Mouse (Mus musculus): Measurements from ENCODE around the gene Samd5. TPM values are rescaled to one million over a fixed set of nuclear protein-coding genes. Genes with fewer than 3 reads are reported as not detected.

Samd5 gene
- polyA plus RNA-seq, 1 experiment from 2014 or later = 4.6 TPM

DNA sequence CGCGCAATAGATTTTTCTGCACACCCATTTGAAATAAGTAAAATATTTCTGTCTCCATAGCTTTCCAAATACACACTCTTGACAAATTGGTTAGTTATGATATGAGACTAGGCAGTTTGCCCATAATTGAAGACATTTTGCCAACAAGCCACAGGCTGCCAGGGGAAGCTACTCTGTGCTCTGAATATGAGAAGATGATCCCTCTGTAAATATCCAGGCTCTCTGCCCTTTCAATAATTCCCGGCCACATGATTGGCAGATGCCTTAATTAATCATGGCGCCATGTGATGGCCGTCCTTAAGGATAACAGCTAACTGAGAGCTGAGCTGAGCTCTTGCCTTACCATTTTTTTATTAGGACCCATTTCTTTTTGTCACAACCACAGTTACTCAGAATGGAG lies 69.4 kb downstream of the Samd5 start:
- ATAC-seq (replicated peaks; ENCODE audit: low FRiP score) = no peak
- no peak for DNase-seq (ENCODE audit: low spot score)
- Histone ChIP-seq H3K27me3 (replicated peaks; ENCODE audit: control insufficient read depth, insufficient read depth, low read length) (no peaks in the 10 kb centered on the region), H3K9ac (ENCODE audit: low read depth, low read length) (no peak overlapping the region), H3K4me2 (no peak overlapping the region), H3K9me3 (ENCODE audit: control insufficient read depth, low read length) (no peaks in the 10 kb centered on the region), H3K36me3 (ENCODE audit: control insufficient read depth, insufficient read depth, low read length) (no peaks in the 10 kb centered on the region), H3K4me3 (ENCODE audit: low read depth, low read length) (no peak overlapping the region), H3K27ac (ENCODE audit: low read depth, low read length) (no peak overlapping the region), H3K4me1 (replicated peaks; ENCODE audit: control insufficient read depth, insufficient read depth, low read length) (no peaks in the 10 kb centered on the region)
- 84% methylated on average over 5 of the region's 5 CpGs for WGBS

GRCm38 (mm10) chr10:9603290-9603689 lies 71.7 kb downstream of the Samd5 start:
- no peaks in the 10 kb centered on the region for H3K9me3 ChIP-seq (ENCODE audit: control insufficient read depth, low read length)
- no peak overlapping the region for H3K27ac ChIP-seq (ENCODE audit: low read depth, low read length)
- no peaks in the 10 kb centered on the region for H3K4me1 ChIP-seq (replicated peaks; ENCODE audit: control insufficient read depth, insufficient read depth, low read length)
- H3K36me3 ChIP-seq (ENCODE audit: control insufficient read depth, insufficient read depth, low read length) = no peaks in the 10 kb centered on the region
- DNase-seq (ENCODE audit: low spot score) (no peak), ATAC-seq (replicated peaks; ENCODE audit: low FRiP score) (no peak)
- no peak overlapping the region for H3K9ac ChIP-seq (ENCODE audit: low read depth, low read length)
- H3K4me3 ChIP-seq (ENCODE audit: low read depth, low read length) = no peak overlapping the region
- WGBS = 71% methylated on average over 5 of the region's 5 CpGs
- H3K4me2 ChIP-seq = no peak overlapping the region
- no peaks in the 10 kb centered on the region for H3K27me3 ChIP-seq (replicated peaks; ENCODE audit: control insufficient read depth, insufficient read depth, low read length)

DNA sequence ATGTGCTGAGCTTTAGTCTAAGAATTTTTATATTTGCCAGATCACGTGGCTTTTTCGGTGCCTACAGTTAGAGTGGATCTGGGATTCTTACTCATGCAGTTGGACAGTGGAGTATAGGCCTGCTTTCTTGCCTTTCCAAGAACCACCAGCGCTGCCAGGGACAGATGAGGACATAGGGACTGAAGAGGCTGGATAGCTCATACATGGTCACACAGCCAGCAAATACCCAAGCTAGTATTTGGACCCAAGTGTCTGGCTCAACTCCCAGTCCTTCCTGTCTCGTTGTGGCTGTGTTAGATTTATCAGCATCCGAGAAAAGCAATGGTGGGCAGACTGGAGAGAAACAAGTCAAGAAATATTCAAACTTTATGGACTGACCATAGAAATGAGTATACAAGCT lies 72.2 kb downstream of the Samd5 start:
- ATAC-seq (replicated peaks; ENCODE audit: low FRiP score) = no peak
- Histone ChIP-seq H3K9ac (ENCODE audit: low read depth, low read length) (no peak overlapping the region), H3K4me3 (ENCODE audit: low read depth, low read length) (no peak overlapping the region), H3K4me1 (replicated peaks; ENCODE audit: control insufficient read depth, insufficient read depth, low read length) (no peaks in the 10 kb centered on the region), H3K36me3 (ENCODE audit: control insufficient read depth, insufficient read depth, low read length) (no peaks in the 10 kb centered on the region), H3K4me2 (no peak overlapping the region), H3K27ac (ENCODE audit: low read depth, low read length) (no peak overlapping the region), H3K27me3 (replicated peaks; ENCODE audit: control insufficient read depth, insufficient read depth, low read length) (no peaks in the 10 kb centered on the region), H3K9me3 (ENCODE audit: control insufficient read depth, low read length) (no peaks in the 10 kb centered on the region)
- DNase-seq (ENCODE audit: low spot score) = no peak
- WGBS = 71% methylated on average over 5 of the region's 5 CpGs

GRCm38 (mm10) chr10:9602389-9602788 lies 72.6 kb downstream of the Samd5 start:
- H3K4me1 ChIP-seq (replicated peaks; ENCODE audit: control insufficient read depth, insufficient read depth, low read length) = no peaks in the 10 kb centered on the region
- ATAC-seq (replicated peaks; ENCODE audit: low FRiP score) (no peak), DNase-seq (ENCODE audit: low spot score) (no peak)
- H3K9me3 ChIP-seq (ENCODE audit: control insufficient read depth, low read length) = no peaks in the 10 kb centered on the region
- no peaks in the 10 kb centered on the region for H3K36me3 ChIP-seq (ENCODE audit: control insufficient read depth, insufficient read depth, low read length)
- no peaks in the 10 kb centered on the region for H3K27me3 ChIP-seq (replicated peaks; ENCODE audit: control insufficient read depth, insufficient read depth, low read length)
- no peak overlapping the region for H3K4me3 ChIP-seq (ENCODE audit: low read depth, low read length)
- H3K9ac ChIP-seq (ENCODE audit: low read depth, low read length) = no peak overlapping the region
- no peak overlapping the region for H3K27ac ChIP-seq (ENCODE audit: low read depth, low read length)
- no peak overlapping the region for H3K4me2 ChIP-seq
- 88% methylated on average over 4 of the region's 4 CpGs for WGBS

GRCm38 (mm10) chr10:9596228-9596627 lies 78.8 kb downstream of the Samd5 start:
- Histone ChIP-seq H3K9me3 (ENCODE audit: control insufficient read depth, low read length) (no peaks in the 10 kb centered on the region), H3K4me2 (no peak overlapping the region), H3K27me3 (replicated peaks; ENCODE audit: control insufficient read depth, insufficient read depth, low read length) (no peaks in the 10 kb centered on the region), H3K4me1 (replicated peaks; ENCODE audit: control insufficient read depth, insufficient read depth, low read length) (no peaks in the 10 kb centered on the region), H3K27ac (ENCODE audit: low read depth, low read length) (no peak overlapping the region), H3K36me3 (ENCODE audit: control insufficient read depth, insufficient read depth, low read length) (no peaks in the 10 kb centered on the region), H3K9ac (ENCODE audit: low read depth, low read length) (no peak overlapping the region), H3K4me3 (ENCODE audit: low read depth, low read length) (no peak overlapping the region)
- DNase-seq (ENCODE audit: low spot score) (no peak), ATAC-seq (replicated peaks; ENCODE audit: low FRiP score) (no peak)
- 88% methylated on average over 5 of the region's 5 CpGs for WGBS

- H3K4me1 ChIP-seq (replicated peaks; ENCODE audit: control insufficient read depth, insufficient read depth, low read length) = no peaks in the 10 kb centered on the region
- H3K4me2 ChIP-seq = no peak overlapping the region
- ATAC-seq (replicated peaks; ENCODE audit: low FRiP score) (no peak), DNase-seq (ENCODE audit: low spot score) (no peak)
- no peak overlapping the region for H3K27ac ChIP-seq (ENCODE audit: low read depth, low read length)
- WGBS = 80% methylated on average over 4 of the region's 4 CpGs
- H3K36me3 ChIP-seq (ENCODE audit: control insufficient read depth, insufficient read depth, low read length) = no peaks in the 10 kb centered on the region
- no peak overlapping the region for H3K4me3 ChIP-seq (ENCODE audit: low read depth, low read length)
- no peaks in the 10 kb centered on the region for H3K27me3 ChIP-seq (replicated peaks; ENCODE audit: control insufficient read depth, insufficient read depth, low read length)
- no peak overlapping the region for H3K9ac ChIP-seq (ENCODE audit: low read depth, low read length)
- H3K9me3 ChIP-seq (ENCODE audit: control insufficient read depth, low read length) = no peaks in the 10 kb centered on the region
These were observed 80.3 kb downstream of the Samd5 start for GRCm38 (mm10) chr10:9594666-9595065.

DNA sequence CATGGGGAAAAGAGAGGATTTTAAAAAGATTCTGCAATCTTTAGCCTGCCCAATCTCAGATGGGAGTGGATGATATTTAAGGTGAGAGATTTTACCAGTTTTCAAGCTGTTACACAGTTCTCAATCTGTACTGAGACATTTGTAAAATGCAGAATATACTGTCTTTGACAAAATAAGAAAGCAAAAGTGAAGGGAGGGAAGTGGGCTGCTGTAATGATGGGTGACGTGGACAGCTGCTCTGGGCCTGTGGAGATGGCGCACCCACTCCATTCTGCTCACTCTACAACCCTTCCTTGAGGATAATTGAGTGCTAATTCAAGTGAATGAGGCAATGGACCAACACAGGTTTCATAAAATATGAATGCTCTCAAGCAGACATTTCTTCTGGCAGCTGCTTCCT lies 84.4 kb downstream of the Samd5 start:
- no peak for DNase-seq (ENCODE audit: low spot score)
- WGBS = 88% methylated on average over 2 of the region's 2 CpGs
- H3K4me1 ChIP-seq (replicated peaks; ENCODE audit: control insufficient read depth, insufficient read depth, low read length) = no peaks in the 10 kb centered on the region

DNA sequence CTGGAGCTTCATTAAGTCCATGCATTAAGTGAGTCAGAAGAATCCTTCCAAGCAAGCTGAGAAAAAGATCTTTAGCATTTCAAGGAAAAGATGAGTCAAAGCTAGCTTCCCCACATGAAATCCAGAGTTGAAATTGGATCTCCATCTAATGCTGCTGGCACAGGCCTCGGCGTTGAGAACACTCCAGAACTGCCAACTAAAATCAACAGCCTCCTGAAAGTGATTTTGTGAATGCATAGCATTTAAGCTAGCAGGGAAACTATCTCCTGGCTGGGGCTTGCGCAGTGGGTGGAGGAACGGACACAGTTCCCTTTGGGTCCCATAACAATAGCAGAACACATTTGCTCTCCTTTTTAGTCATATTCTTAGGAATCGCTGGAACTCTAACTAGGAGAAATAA lies 88.7 kb downstream of the Samd5 start:
- H3K4me1 ChIP-seq (replicated peaks; ENCODE audit: control insufficient read depth, insufficient read depth, low read length) = no peaks in the 10 kb centered on the region
- H3K4me2 ChIP-seq = no peak overlapping the region
- no peak overlapping the region for H3K4me3 ChIP-seq (ENCODE audit: low read depth, low read length)
- no peak overlapping the region for H3K9ac ChIP-seq (ENCODE audit: low read depth, low read length)
- WGBS = 72% methylated on average over 5 of the region's 5 CpGs
- H3K36me3 ChIP-seq (ENCODE audit: control insufficient read depth, insufficient read depth, low read length) = no peaks in the 10 kb centered on the region
- no peaks in the 10 kb centered on the region for H3K27me3 ChIP-seq (replicated peaks; ENCODE audit: control insufficient read depth, insufficient read depth, low read length)
- no peak overlapping the region for H3K27ac ChIP-seq (ENCODE audit: low read depth, low read length)
- no peak for DNase-seq (ENCODE audit: low spot score)
- no peaks in the 10 kb centered on the region for H3K9me3 ChIP-seq (ENCODE audit: control insufficient read depth, low read length)
- ATAC-seq (replicated peaks; ENCODE audit: low FRiP score) = no peak

More for the DNA sequence above, 84.4 kb downstream of the Samd5 start:
- Histone ChIP-seq H3K9me3 (ENCODE audit: control insufficient read depth, low read length) (no peaks in the 10 kb centered on the region), H3K4me3 (ENCODE audit: low read depth, low read length) (no peak overlapping the region), H3K27me3 (replicated peaks; ENCODE audit: control insufficient read depth, insufficient read depth, low read length) (no peaks in the 10 kb centered on the region), H3K36me3 (ENCODE audit: control insufficient read depth, insufficient read depth, low read length) (no peaks in the 10 kb centered on the region), H3K27ac (ENCODE audit: low read depth, low read length) (no peak overlapping the region), H3K9ac (ENCODE audit: low read depth, low read length) (no peak overlapping the region), H3K4me2 (no peak overlapping the region)
- ATAC-seq (replicated peaks; ENCODE audit: low FRiP score) = no peak

DNA sequence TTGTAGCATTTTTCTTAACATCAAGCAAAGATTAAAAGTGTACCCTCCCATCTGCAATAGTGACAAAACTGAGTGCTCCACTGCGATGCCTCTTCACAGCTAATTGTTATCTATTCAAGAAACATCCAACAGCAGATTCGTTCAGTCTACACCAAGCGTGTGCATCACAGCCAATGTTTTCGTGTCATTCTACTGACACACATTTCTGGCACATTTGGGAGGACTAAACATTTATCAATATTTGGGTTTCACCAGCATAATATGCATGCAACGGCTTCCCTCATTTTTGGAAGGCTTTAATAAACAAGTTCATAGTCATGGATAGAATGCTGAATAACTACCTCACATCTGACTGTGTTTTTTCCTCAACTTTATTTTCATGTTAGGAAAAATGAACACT lies 95.6 kb downstream of the Samd5 start:
- no peak for ATAC-seq (replicated peaks; ENCODE audit: low FRiP score)
- WGBS = 84% methylated on average over 5 of the region's 5 CpGs

More for the DNA sequence above, 95.6 kb downstream of the Samd5 start:
- Histone ChIP-seq H3K4me2 (no peak overlapping the region), H3K4me1 (replicated peaks; ENCODE audit: control insufficient read depth, insufficient read depth, low read length) (no peaks in the 10 kb centered on the region), H3K9ac (ENCODE audit: low read depth, low read length) (no peak overlapping the region), H3K4me3 (ENCODE audit: low read depth, low read length) (no peak overlapping the region), H3K27me3 (replicated peaks; ENCODE audit: control insufficient read depth, insufficient read depth, low read length) (no peaks in the 10 kb centered on the region), H3K27ac (ENCODE audit: low read depth, low read length) (no peak overlapping the region), H3K9me3 (ENCODE audit: control insufficient read depth, low read length) (no peaks in the 10 kb centered on the region), H3K36me3 (ENCODE audit: control insufficient read depth, insufficient read depth, low read length) (no peaks in the 10 kb centered on the region)
- no peak for DNase-seq (ENCODE audit: low spot score)

Data from liver, embryonic 11.5 days (tissue).